Mouse (Mus musculus): Measurements from ENCODE around the gene Trp53tg5. TPM values are rescaled to one million over a fixed set of nuclear protein-coding genes. Genes with fewer than 3 reads are reported as not detected.

The Trp53tg5 gene
- polyA plus RNA-seq, 1 experiment from 2014 or later: not detected

DNA sequence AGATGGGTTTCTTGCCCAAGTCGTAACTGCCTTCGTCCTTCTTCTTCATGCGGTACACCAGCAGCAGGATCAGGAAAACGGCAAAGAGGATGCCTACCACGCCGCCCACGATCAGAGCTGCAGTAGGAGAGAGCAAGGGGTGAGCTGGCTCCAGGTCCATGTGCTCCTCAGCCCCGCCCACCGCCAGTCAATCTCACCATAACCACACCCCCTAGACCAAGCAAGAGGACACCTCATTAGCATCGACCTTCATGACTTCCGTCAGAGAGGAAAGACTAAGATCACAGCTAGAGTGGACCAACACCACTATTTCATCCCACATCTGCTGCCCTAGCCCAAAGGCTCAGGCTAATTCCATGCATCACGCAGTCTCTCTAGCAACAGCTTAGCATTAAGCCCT, 47.4 kb downstream of the Trp53tg5 start:
- WGBS: 26% methylated on average over 12 of the region's 12 CpGs
- Histone ChIP-seq H3K4me3 (ENCODE audit: low read length) (no peak overlapping the region), H3K36me3 (ENCODE audit: control insufficient read depth, insufficient read depth) (peaks cover 26% of the 10 kb centered on the region), H3K4me1 (ENCODE audit: control insufficient read depth, insufficient read depth, low read length) (peaks cover 3% of the 10 kb centered on the region), H3K9me3 (replicated peaks; ENCODE audit: control insufficient read depth, low read length) (no peaks in the 10 kb centered on the region), H3K4me2 (ENCODE audit: low read depth, low read length) (no peak overlapping the region), H3K27ac (ENCODE audit: low read length) (no peak overlapping the region), H3K9ac (ENCODE audit: low read length) (no peak overlapping the region), H3K27me3 (ENCODE audit: control insufficient read depth, insufficient read depth, low read length) (peaks cover 6% of the 10 kb centered on the region; the same call in 1 of the 2 replicates)
- no peak for ATAC-seq (replicated peaks; ENCODE audit: extremely low read depth, insufficient read depth, low FRiP score)

DNA sequence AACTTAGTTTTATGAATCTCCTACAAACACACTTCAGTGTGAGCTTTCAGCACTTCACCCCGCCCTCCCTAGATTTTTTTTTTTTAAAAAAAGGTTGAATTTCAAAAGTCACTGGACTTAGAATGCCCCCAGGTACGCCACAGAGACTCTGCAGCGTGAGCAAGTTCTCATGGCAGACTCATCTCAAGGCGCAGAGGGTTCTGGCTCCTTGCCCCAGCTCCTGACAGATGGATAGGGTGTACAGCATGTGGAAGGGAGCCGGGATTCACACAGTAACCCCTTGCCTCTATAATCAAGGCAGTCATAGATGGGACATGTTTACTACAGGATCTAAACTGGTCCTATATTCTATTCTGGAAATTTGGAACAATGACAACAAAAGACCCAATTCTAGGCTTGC, 48.1 kb downstream of the Trp53tg5 start:
- Histone ChIP-seq H3K27ac (ENCODE audit: low read length) (no peak overlapping the region), H3K4me2 (ENCODE audit: low read depth, low read length) (no peak overlapping the region), H3K4me3 (ENCODE audit: low read length) (no peak overlapping the region), H3K36me3 (ENCODE audit: control insufficient read depth, insufficient read depth) (peaks cover 26% of the 10 kb centered on the region), H3K27me3 (ENCODE audit: control insufficient read depth, insufficient read depth, low read length) (peaks cover 6% of the 10 kb centered on the region; the same call in 1 of the 2 replicates), H3K9me3 (replicated peaks; ENCODE audit: control insufficient read depth, low read length) (no peaks in the 10 kb centered on the region), H3K4me1 (ENCODE audit: control insufficient read depth, insufficient read depth, low read length) (no peaks in the 10 kb centered on the region), H3K9ac (ENCODE audit: low read length) (no peak overlapping the region)
- ATAC-seq (replicated peaks; ENCODE audit: extremely low read depth, insufficient read depth, low FRiP score): no peak
- WGBS: 85% methylated on average over 5 of the region's 5 CpGs

DNA sequence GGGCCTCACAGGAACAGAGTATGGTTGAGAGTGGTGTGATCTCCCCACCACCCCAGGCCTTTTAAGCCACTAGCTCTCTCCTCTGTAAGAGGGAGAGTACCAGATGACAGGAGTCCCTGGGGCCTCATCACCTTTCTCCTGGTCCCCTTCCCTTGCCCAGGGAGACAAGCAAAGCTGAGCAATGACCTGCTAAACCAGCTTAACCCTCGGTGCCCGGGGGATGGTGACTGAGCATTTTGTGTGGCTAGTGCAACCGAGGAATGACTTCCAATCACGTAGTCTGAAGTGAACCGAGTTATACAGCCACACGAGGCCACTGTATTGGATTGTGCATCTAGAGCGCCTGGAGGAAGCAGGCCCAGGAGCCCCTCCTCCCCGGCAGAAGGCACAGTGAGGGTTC, 49.1 kb downstream of the Trp53tg5 start:
- Histone ChIP-seq H3K27ac (ENCODE audit: low read length) (no peak overlapping the region), H3K4me3 (ENCODE audit: low read length) (no peak overlapping the region), H3K4me2 (ENCODE audit: low read depth, low read length) (no peak overlapping the region), H3K27me3 (ENCODE audit: control insufficient read depth, insufficient read depth, low read length) (peaks cover 6% of the 10 kb centered on the region; the same call in 1 of the 2 replicates), H3K9me3 (replicated peaks; ENCODE audit: control insufficient read depth, low read length) (no peaks in the 10 kb centered on the region), H3K36me3 (ENCODE audit: control insufficient read depth, insufficient read depth) (peaks cover 25% of the 10 kb centered on the region), H3K9ac (ENCODE audit: low read length) (no peak overlapping the region), H3K4me1 (ENCODE audit: control insufficient read depth, insufficient read depth, low read length) (no peaks in the 10 kb centered on the region)
- ATAC-seq (replicated peaks; ENCODE audit: extremely low read depth, insufficient read depth, low FRiP score): no peak
- 88% methylated on average over 8 of the region's 8 CpGs for WGBS

DNA sequence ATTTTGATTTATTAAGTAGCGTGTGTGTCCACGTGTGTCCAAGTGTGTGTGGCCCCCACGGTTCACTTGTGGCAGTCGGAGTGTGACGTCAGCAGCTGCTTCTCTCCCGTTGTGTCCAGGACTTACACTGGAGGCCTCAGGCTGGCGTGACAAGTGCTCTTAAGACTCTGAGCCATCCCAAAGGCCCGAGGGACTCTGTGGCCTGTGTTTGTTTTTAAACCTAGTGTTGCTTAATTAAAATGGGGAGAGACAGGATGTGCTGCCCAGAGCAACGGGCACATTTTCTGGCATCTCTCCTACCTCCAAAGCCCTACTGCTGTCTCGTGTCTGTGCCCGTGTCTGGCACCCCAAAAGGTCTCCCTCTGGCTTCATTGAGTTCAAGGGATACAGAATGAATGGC, 50.1 kb downstream of the Trp53tg5 start:
- H3K4me1 ChIP-seq (ENCODE audit: control insufficient read depth, insufficient read depth, low read length): no peaks in the 10 kb centered on the region
- H3K27me3 ChIP-seq (ENCODE audit: control insufficient read depth, insufficient read depth, low read length): peaks cover 6% of the 10 kb centered on the region; the same call in 1 of the 2 replicates
- no peak overlapping the region for H3K4me2 ChIP-seq (ENCODE audit: low read depth, low read length)
- no peak for ATAC-seq (replicated peaks; ENCODE audit: extremely low read depth, insufficient read depth, low FRiP score)
- H3K36me3 ChIP-seq (ENCODE audit: control insufficient read depth, insufficient read depth): peaks cover 17% of the 10 kb centered on the region
- no peak overlapping the region for H3K27ac ChIP-seq (ENCODE audit: low read length)
- H3K4me3 ChIP-seq (ENCODE audit: low read length): no peak overlapping the region
- no peak overlapping the region for H3K9ac ChIP-seq (ENCODE audit: low read length)
- no peaks in the 10 kb centered on the region for H3K9me3 ChIP-seq (replicated peaks; ENCODE audit: control insufficient read depth, low read length)
- WGBS: 83% methylated on average over 11 of the region's 11 CpGs

DNA sequence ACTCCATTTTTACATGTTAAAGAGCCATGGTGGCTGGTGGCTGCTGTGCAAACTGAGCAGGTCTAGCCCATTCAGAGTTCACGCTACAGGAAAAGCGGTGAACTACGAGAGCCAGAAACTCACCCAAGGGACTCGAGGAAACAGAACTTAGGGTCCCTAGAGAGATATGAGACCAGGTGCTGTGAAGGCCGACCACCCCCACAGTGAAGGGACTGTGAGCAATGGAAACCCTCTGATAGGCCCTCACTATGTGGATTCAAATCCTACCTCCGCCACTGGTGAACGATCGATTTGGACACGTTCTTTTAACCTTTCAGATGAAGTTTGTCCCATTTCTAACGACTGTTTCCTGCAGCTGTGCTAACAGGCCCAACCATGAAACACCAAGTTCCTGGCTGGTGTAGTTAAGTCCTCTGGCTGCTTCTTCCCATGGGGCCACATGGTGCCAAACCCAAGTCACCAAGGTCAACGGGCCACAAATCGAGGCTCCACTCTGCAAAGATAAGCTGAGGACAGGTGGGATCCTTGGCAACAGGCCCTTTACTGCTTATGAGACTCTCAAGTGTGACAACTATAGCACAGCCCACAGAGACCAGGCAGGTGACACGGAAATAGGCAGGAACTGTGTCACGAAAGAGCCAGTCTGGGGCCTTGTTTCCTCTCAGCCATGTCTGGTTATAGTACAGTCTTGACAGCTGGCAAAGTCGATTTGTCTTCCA, 50.7 kb downstream of the Trp53tg5 start:
- no peaks in the 10 kb centered on the region for H3K4me1 ChIP-seq (ENCODE audit: control insufficient read depth, insufficient read depth, low read length)
- H3K9me3 ChIP-seq (replicated peaks; ENCODE audit: control insufficient read depth, low read length): no peaks in the 10 kb centered on the region
- WGBS: 78% methylated on average over 15 of the region's 15 CpGs
- H3K27me3 ChIP-seq (ENCODE audit: control insufficient read depth, insufficient read depth, low read length): peaks cover 4% of the 10 kb centered on the region; the same call in 1 of the 2 replicates
- no peak overlapping the region for H3K9ac ChIP-seq (ENCODE audit: low read length)
- H3K4me3 ChIP-seq (ENCODE audit: low read length): no peak overlapping the region
- no peak for ATAC-seq (replicated peaks; ENCODE audit: extremely low read depth, insufficient read depth, low FRiP score)
- no peak overlapping the region for H3K27ac ChIP-seq (ENCODE audit: low read length)
- H3K36me3 ChIP-seq (ENCODE audit: control insufficient read depth, insufficient read depth): peaks cover 15% of the 10 kb centered on the region
- H3K4me2 ChIP-seq (ENCODE audit: low read depth, low read length): no peak overlapping the region

DNA sequence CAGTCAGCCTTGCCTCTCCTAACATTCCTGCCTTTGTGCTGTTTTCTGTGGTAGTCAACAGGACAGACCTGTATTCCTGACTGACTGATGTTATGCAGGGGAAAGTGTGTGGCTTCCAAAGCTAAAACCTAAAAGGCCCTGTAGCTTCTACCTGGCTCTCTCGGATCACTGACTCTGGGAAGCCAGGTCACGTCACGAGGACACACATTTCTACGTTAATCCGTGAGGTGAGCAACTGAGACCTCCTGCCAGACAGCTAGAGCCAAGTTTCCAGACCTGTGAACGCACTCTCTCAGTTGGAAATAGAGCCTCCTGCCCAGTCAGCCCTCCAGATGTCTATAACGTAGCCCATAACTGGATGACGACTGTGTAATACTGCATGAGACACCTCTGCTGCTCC, 51.5 kb downstream of the Trp53tg5 start:
- no peak overlapping the region for H3K27ac ChIP-seq (ENCODE audit: low read length)
- peaks cover 9% of the 10 kb centered on the region for H3K36me3 ChIP-seq (ENCODE audit: control insufficient read depth, insufficient read depth)
- ATAC-seq (replicated peaks; ENCODE audit: extremely low read depth, insufficient read depth, low FRiP score): no peak
- no peak overlapping the region for H3K9ac ChIP-seq (ENCODE audit: low read length)
- no peak overlapping the region for H3K4me2 ChIP-seq (ENCODE audit: low read depth, low read length)
- no peaks in the 10 kb centered on the region for H3K9me3 ChIP-seq (replicated peaks; ENCODE audit: control insufficient read depth, low read length)
- no peak overlapping the region for H3K4me3 ChIP-seq (ENCODE audit: low read length)
- H3K27me3 ChIP-seq (ENCODE audit: control insufficient read depth, insufficient read depth, low read length): peaks cover 4% of the 10 kb centered on the region; the same call in 1 of the 2 replicates
- 77% methylated on average over 8 of the region's 8 CpGs for WGBS
- H3K4me1 ChIP-seq (ENCODE audit: control insufficient read depth, insufficient read depth, low read length): no peaks in the 10 kb centered on the region

DNA sequence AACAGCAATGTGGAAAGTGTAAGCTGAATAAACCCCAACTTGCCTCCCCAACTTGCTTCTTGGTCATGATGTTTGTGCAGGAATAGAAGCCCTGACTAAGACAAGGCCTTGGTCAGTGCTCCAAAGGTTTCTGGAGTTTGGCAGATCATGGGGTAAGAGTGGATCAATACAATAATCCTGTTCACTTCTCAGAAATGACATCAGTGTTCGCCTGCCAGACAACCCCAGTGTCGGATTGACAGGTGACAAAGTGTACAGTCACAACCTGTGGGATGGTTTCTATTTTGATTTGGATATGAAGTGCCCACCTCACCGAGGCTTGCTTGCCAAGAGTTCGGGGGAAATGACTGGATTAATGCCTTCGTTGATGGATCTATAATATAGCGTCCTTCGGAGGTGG, 52.2 kb downstream of the Trp53tg5 start:
- WGBS: 85% methylated on average over 7 of the region's 7 CpGs
- no peaks in the 10 kb centered on the region for H3K9me3 ChIP-seq (replicated peaks; ENCODE audit: control insufficient read depth, low read length)
- no peak overlapping the region for H3K9ac ChIP-seq (ENCODE audit: low read length)
- peaks cover 5% of the 10 kb centered on the region; the same call in 1 of the 2 replicates for H3K36me3 ChIP-seq (ENCODE audit: control insufficient read depth, insufficient read depth)
- H3K4me2 ChIP-seq (ENCODE audit: low read depth, low read length): no peak overlapping the region
- ATAC-seq (replicated peaks; ENCODE audit: extremely low read depth, insufficient read depth, low FRiP score): no peak
- H3K4me1 ChIP-seq (ENCODE audit: control insufficient read depth, insufficient read depth, low read length): no peaks in the 10 kb centered on the region
- H3K27me3 ChIP-seq (ENCODE audit: control insufficient read depth, insufficient read depth, low read length): peaks cover 2% of the 10 kb centered on the region; the same call in 1 of the 2 replicates
- no peak overlapping the region for H3K4me3 ChIP-seq (ENCODE audit: low read length)
- no peak overlapping the region for H3K27ac ChIP-seq (ENCODE audit: low read length)

Other genes starting within 250 kb of the Trp53tg5 start
- gene Svs2, start 235.3 kb downstream of the Trp53tg5 start, polyA plus RNA-seq (2015; fragmentation: Nextera tagmentation; extraction: Ambion mirVana): not detected in 2 replicates
- not detected in 2 replicates for gene Svs3b, start 217.1 kb downstream of the Trp53tg5 start, polyA plus RNA-seq (2015; fragmentation: Nextera tagmentation; extraction: Ambion mirVana)
- gene Svs4, start 195.3 kb downstream of the Trp53tg5 start, polyA plus RNA-seq (2015; fragmentation: Nextera tagmentation; extraction: Ambion mirVana): not detected in 2 replicates
- gene Svs3a, start 184.5 kb downstream of the Trp53tg5 start, polyA plus RNA-seq (2015; fragmentation: Nextera tagmentation; extraction: Ambion mirVana): not detected in 2 replicates
- not detected in 2 replicates for gene Svs6, start 157.0 kb downstream of the Trp53tg5 start, polyA plus RNA-seq (2015; fragmentation: Nextera tagmentation; extraction: Ambion mirVana)
- not detected in 2 replicates for gene Svs5, start 141.0 kb downstream of the Trp53tg5 start, polyA plus RNA-seq (2015; fragmentation: Nextera tagmentation; extraction: Ambion mirVana)
- gene Slpi, start 84.6 kb downstream of the Trp53tg5 start, polyA plus RNA-seq (2015; fragmentation: Nextera tagmentation; extraction: Ambion mirVana): 0.60 and 1.4 TPM in 2 replicates
- gene Rbpjl, start 70.6 kb downstream of the Trp53tg5 start, polyA plus RNA-seq (2015; fragmentation: Nextera tagmentation; extraction: Ambion mirVana): 0.49 and 1.7 TPM in 2 replicates
- 7.2 and 8.9 TPM in 2 replicates for gene Matn4, start 68.6 kb downstream of the Trp53tg5 start, polyA plus RNA-seq (2015; fragmentation: Nextera tagmentation; extraction: Ambion mirVana)
- gene Sdc4, start 29.8 kb downstream of the Trp53tg5 start, polyA plus RNA-seq (2015; fragmentation: Nextera tagmentation; extraction: Ambion mirVana): 48.0 and 61.1 TPM in 2 replicates
- gene Sys1, start 16.8 kb downstream of the Trp53tg5 start, polyA plus RNA-seq (2015; fragmentation: Nextera tagmentation; extraction: Ambion mirVana): 33.4 and 41.7 TPM in 2 replicates
- 11.6 and 12.1 TPM in 2 replicates for gene Gm20458, start 12.8 kb downstream of the Trp53tg5 start, polyA plus RNA-seq (2015; fragmentation: Nextera tagmentation; extraction: Ambion mirVana)
- gene Dbndd2, start 12.4 kb upstream of the Trp53tg5 start, polyA plus RNA-seq (2015; fragmentation: Nextera tagmentation; extraction: Ambion mirVana): 10.6 and 16.4 TPM in 2 replicates
- 45.3 and 46.2 TPM in 2 replicates for gene Pigt, start 23.8 kb upstream of the Trp53tg5 start, polyA plus RNA-seq (2015; fragmentation: Nextera tagmentation; extraction: Ambion mirVana)
- 21.3 and 50.0 TPM in 2 replicates for gene Wfdc2, start 88.7 kb upstream of the Trp53tg5 start, polyA plus RNA-seq (2015; fragmentation: Nextera tagmentation; extraction: Ambion mirVana)
- not detected in 2 replicates for gene Spint3, start 99.7 kb upstream of the Trp53tg5 start, polyA plus RNA-seq (2015; fragmentation: Nextera tagmentation; extraction: Ambion mirVana)
- gene Wfdc6a, start 111.7 kb upstream of the Trp53tg5 start, polyA plus RNA-seq (2015; fragmentation: Nextera tagmentation; extraction: Ambion mirVana): 0.19 and 0.30 TPM in 2 replicates
- gene Eppin, start 119.9 kb upstream of the Trp53tg5 start, polyA plus RNA-seq (2015; fragmentation: Nextera tagmentation; extraction: Ambion mirVana): not detected in 2 replicates
- not detected in 2 replicates for gene Wfdc6b, start 139.8 kb upstream of the Trp53tg5 start, polyA plus RNA-seq (2015; fragmentation: Nextera tagmentation; extraction: Ambion mirVana)
- gene Wfdc8, start 139.9 kb upstream of the Trp53tg5 start, polyA plus RNA-seq (2015; fragmentation: Nextera tagmentation; extraction: Ambion mirVana): not detected in 2 replicates
- gene Wfdc16, start 165.1 kb upstream of the Trp53tg5 start, polyA plus RNA-seq (2015; fragmentation: Nextera tagmentation; extraction: Ambion mirVana): not detected in 2 replicates
- 0.35 TPM in 1 of 2 replicates, not detected in the other for gene Wfdc10, start 182.3 kb upstream of the Trp53tg5 start, polyA plus RNA-seq (2015; fragmentation: Nextera tagmentation; extraction: Ambion mirVana)
- not detected in 2 replicates for gene Wfdc9, start 182.9 kb upstream of the Trp53tg5 start, polyA plus RNA-seq (2015; fragmentation: Nextera tagmentation; extraction: Ambion mirVana)
- gene Wfdc11, start 200.4 kb upstream of the Trp53tg5 start, polyA plus RNA-seq (2015; fragmentation: Nextera tagmentation; extraction: Ambion mirVana): not detected in 2 replicates
- 0.35 TPM in 1 of 2 replicates, not detected in the other for gene Wfdc13, start 211.4 kb upstream of the Trp53tg5 start, polyA plus RNA-seq (2015; fragmentation: Nextera tagmentation; extraction: Ambion mirVana)
- not detected in 2 replicates for gene Spint4, start 224.8 kb upstream of the Trp53tg5 start, polyA plus RNA-seq (2015; fragmentation: Nextera tagmentation; extraction: Ambion mirVana)
- gene Spint5, start 241.6 kb upstream of the Trp53tg5 start, polyA plus RNA-seq (2015; fragmentation: Nextera tagmentation; extraction: Ambion mirVana): not detected in 2 replicates